Mouse (Mus musculus) liver, postnatal 0 days (tissue): Measurements from ENCODE around the gene Masp1. TPM values are rescaled to one million over a fixed set of nuclear protein-coding genes. Genes with fewer than 3 reads are reported as not detected.

Experiments
- ATAC-seq: fragments of 200-750 bp; cut with Nextera tagmentation; 2 replicates; pipeline ENCODE4 v1.8.0; 2017; ENCODE audit warnings: mild to moderate bottlenecking, moderate library complexity
- DNase-seq: peaks from one replicate; pipeline ENCODE4 v3.0.0-alpha.2; 2016
- H3K27ac ChIP-seq: fragments of 300-500 bp; sonication (generic); 2 replicates; pipeline ENCODE4 v1.5.1; 2014; ENCODE audit warnings: antibody characterized with exemption, moderate library complexity, mild to moderate bottlenecking, low read depth
- H3K27me3 ChIP-seq: fragments of 300-500 bp; sonication (generic); 2 replicates; pipeline ENCODE4 v1.6.1; 2014; ENCODE audit warnings: low read length, control low read depth, mixed read lengths; ENCODE audit not compliant: insufficient read depth
- H3K36me3 ChIP-seq: fragments of 300-500 bp; sonication (generic); replicated peaks from 2 replicates; pipeline ENCODE4 v1.6.1; 2014; ENCODE audit warnings: mild to moderate bottlenecking, control low read depth, low read length, moderate library complexity, mixed read lengths; ENCODE audit not compliant: insufficient read depth
- H3K4me1 ChIP-seq: fragments of 300-500 bp; sonication (generic); 2 replicates; pipeline ENCODE4 v1.6.1; 2014; ENCODE audit warnings: antibody characterized with exemption, mild to moderate bottlenecking, control low read depth; ENCODE audit not compliant: insufficient read depth
- H3K4me2 ChIP-seq: fragments of 300-500 bp; sonication (generic); 2 replicates; pipeline ENCODE4 v1.6.1; 2014; ENCODE audit warnings: low read depth, mild to moderate bottlenecking, low read length, moderate library complexity, mixed read lengths
- H3K4me3 ChIP-seq: fragments of 300-500 bp; sonication (generic); 2 replicates; pipeline ENCODE4 v1.5.1; 2014; ENCODE audit warnings: low read depth, low read length
- H3K9ac ChIP-seq: fragments of 300-500 bp; sonication (generic); replicated peaks from 2 replicates; pipeline ENCODE4 v1.6.1; 2014; ENCODE audit warnings: mild to moderate bottlenecking, moderate library complexity
- H3K9me3 ChIP-seq: fragments of 300-500 bp; sonication (generic); 2 replicates; pipeline ENCODE4 v1.6.1; 2016; ENCODE audit warnings: mild to moderate bottlenecking, control low read depth, low read length, mixed read lengths
- CTCF ChIP-seq: sonication (generic); IDR thresholded peaks from 2 replicates; pipeline ENCODE4 v1.5.1; 2016; ENCODE audit warnings: antibody characterized with exemption, low read depth
- EP300 ChIP-seq: IDR thresholded peaks from 2 replicates; pipeline ENCODE4 v1.6.1; 2016; ENCODE audit warnings: antibody characterized with exemption, low read depth, mild to moderate bottlenecking
- WGBS: fragments of 180-500 bp; shearing (Covaris S2); extraction: QIAGEN DNeasy Blood & Tissue Kit; methylation state at CpG from one replicate; pipeline ENCODE4 v1.1.7; 2014; ENCODE audit not compliant: insufficient replicate concordance; 5-methylcytosine and 5-hydroxymethylcytosine counted together
- polyA plus RNA-seq: library from polyadenylated mRNA; unstranded; fragments of >200 nt; fragmentation: Nextera tagmentation; extraction: Ambion mirVana; gene quantifications from 2 replicates; pipeline ENCODE4 v1.2.1, GENCODE M21; 2015

The Masp1 gene
- polyA plus RNA-seq, 1 experiment from 2014 or later, result 38.3 TPM

DNA sequence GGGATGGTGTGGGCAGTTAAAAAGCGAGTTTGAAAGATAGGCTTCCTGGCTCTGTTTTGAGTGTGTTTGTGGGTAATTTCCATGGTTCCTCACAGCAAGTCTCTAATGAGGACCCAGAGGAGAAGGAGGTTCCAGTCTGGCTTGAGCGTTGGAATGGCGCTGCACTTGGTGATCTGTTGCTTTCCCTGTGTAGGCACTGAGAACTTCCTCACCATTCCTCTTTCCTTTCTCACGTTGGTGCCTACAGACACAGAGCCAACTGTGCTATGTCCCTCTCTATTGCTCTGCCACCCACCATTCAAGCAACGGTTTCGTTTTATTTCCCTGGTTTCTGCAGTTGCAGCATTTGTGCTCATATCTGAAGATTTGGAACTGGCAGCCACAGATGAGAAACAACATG, 107.7 kb downstream of the Masp1 start:
- Histone ChIP-seq H3K27ac (no peak overlapping the region), H3K9ac (no peak overlapping the region), H3K27me3 (no peaks in the 10 kb centered on the region), H3K9me3 (no peaks in the 10 kb centered on the region), H3K4me1 (peaks cover 3% of the 10 kb centered on the region; the same call in 1 of the 2 replicates), H3K36me3 (no peaks in the 10 kb centered on the region), H3K4me3 (no peak overlapping the region), H3K4me2 (no peak overlapping the region)
- DNase-seq (no peak), ATAC-seq (no peak)
- TF ChIP-seq EP300, result no peak
- TF ChIP-seq CTCF, result no peak
- WGBS, result 77% methylated on average over 6 of the region's 6 CpGs

DNA sequence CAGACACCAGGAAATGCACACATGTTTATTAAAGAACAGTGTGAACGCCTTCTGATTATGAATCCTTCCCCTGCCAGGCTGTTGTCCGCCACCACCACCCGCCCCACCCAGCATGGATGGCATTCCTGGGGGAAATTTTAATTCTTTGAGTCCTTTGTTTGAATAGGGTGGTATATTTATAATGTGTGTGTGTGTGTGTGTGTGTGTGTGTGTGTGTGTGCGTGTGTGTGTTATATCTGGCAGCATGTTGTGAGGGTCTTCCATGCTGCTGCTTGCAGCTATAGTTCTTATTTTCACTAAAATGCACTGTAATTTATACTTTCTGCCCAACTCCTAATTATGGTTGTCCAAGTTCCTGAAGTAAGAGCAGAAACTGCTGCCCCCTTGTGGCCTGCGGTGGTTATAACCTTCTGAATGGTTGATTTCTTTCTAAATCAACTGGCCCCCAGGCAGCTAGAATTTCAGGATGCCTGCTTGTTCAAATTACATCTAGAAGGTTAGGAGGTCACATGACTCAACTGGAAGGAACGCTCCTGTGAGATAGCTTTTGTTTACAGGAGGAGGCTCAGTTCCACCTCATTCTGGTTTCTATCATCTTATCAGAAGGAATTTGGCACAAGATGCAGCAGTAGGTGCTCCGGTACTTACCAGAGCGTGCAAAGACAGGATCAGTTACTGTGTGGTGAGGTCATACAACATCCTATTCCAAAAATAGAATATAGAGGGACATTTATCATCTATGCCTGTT, 117.4 kb downstream of the Masp1 start:
- H3K9me3 ChIP-seq, result no peaks in the 10 kb centered on the region
- no peaks in the 10 kb centered on the region for H3K36me3 ChIP-seq
- H3K4me2 ChIP-seq, result no peak overlapping the region
- no peak overlapping the region for H3K27ac ChIP-seq
- TF ChIP-seq CTCF (peak; percentile 85), EP300 (no peak)
- no peak overlapping the region for H3K9ac ChIP-seq
- DNase-seq (peak; percentile 80), ATAC-seq (no peak)
- 54% methylated on average over 8 of the region's 8 CpGs for WGBS
- no peak overlapping the region for H3K4me3 ChIP-seq
- no peaks in the 10 kb centered on the region for H3K27me3 ChIP-seq
- no peaks in the 10 kb centered on the region for H3K4me1 ChIP-seq

DNA sequence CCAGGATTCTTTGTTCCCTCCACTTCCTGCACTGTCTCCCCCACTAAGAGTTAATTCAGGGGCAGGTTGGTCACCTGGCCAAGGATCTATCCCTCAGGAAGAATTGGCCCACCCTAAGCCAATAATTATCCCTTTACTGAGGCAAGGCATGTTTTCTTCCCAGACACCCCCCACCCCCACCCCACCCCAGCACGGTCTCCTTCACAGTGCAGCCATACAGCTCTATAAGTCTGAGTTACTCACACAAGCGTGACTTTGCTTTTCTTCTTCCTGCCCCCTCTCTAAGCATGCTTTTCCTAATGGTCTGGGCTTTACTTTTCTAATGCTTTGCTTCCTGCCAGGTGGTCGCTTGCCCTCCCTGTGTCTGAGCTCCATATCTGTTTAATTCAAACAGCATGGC, 118.7 kb downstream of the Masp1 start:
- no peak overlapping the region for H3K4me2 ChIP-seq
- TF ChIP-seq CTCF (no peak), EP300 (no peak)
- H3K4me3 ChIP-seq, result no peak overlapping the region
- ATAC-seq (no peak), DNase-seq (no peak)
- no peak overlapping the region for H3K27ac ChIP-seq
- WGBS, result 42% methylated on average over 3 of the region's 3 CpGs
- no peaks in the 10 kb centered on the region for H3K27me3 ChIP-seq
- H3K9me3 ChIP-seq, result no peaks in the 10 kb centered on the region
- no peak overlapping the region for H3K9ac ChIP-seq
- H3K4me1 ChIP-seq, result no peaks in the 10 kb centered on the region
- H3K36me3 ChIP-seq, result no peaks in the 10 kb centered on the region

DNA sequence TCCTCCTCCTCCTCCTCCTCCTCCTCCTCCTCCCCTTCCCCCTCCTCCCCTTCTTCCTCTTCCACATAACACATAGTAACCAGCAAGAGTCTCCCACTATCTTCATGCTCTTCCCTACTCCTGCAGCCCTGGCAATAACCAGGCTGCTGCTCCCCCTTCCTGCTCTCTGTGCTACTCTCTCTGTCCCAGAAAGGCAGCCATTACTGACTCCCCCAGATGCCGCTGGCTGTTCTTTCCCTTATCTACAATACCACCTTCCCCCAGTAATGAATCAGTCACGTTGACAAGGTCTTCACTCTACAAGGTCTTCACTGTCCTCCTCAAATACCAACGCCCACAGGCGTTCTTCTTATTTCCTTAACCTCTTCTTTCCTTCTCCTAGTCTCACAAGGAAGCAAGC, 119.2 kb downstream of the Masp1 start:
- no peak overlapping the region for H3K9ac ChIP-seq
- DNase-seq (no peak), ATAC-seq (peak; percentile 38; the same call in 1 of the 2 replicates)
- H3K4me1 ChIP-seq, result no peaks in the 10 kb centered on the region
- H3K36me3 ChIP-seq, result no peaks in the 10 kb centered on the region
- 26% methylated on average over 4 of the region's 4 CpGs for WGBS
- no peak overlapping the region for H3K4me3 ChIP-seq
- H3K4me2 ChIP-seq, result no peak overlapping the region
- no peak for TF ChIP-seq CTCF
- TF ChIP-seq EP300, result no peak
- H3K27me3 ChIP-seq, result no peaks in the 10 kb centered on the region
- no peak overlapping the region for H3K27ac ChIP-seq
- H3K9me3 ChIP-seq, result no peaks in the 10 kb centered on the region

Other genes starting within 250 kb of the Masp1 start
- gene Rtp1, start 91.7 kb downstream of the Masp1 start, polyA plus RNA-seq, result not detected in 2 replicates
- gene Rtp4, start 524 bp downstream of the Masp1 start, polyA plus RNA-seq, result 24.0 and 28.3 TPM in 2 replicates